Mouse (Mus musculus): Measurements from ENCODE around the gene Ptpn12. TPM values are rescaled to one million over a fixed set of nuclear protein-coding genes. Genes with fewer than 3 reads are reported as not detected.

Ptpn12 gene
- polyA plus RNA-seq, 1 experiment: 17.0 TPM

DNA sequence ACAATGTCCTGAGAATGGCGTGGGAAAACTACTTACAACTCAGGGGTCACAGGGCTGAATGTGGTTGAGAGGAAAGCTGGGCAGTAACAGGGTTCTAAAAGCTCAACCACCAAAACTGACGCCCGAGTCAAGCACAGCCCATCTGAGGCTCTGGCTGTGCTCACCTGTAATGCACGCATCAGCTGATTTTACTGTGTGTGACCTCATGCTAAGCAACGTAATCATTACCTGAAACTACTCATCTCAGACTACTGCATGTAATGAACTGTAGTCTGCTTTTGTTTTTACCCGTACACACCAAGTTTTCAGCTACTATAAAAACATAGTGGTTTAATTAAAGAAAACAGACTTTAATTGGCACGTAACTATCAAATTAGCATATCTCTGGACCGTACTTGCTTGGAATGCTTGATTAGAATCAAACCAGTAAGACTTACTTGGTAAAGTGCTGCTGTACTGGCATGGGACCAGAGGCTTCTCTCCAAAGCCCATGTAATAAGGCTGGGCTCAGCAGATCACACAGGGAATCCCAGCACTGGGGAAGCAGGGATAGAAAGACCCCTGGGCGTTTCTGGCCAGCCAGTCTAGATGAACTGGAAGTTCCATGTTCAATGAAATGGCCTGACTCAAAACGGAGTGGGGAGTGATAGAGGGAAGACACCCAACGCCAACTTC lies 22.2 kb downstream of the Ptpn12 start:
- 48% methylated on average over 11 of the region's 11 CpGs for WGBS
- DNase-seq (ENCODE audit: low read depth, low spot score): no peak

DNA sequence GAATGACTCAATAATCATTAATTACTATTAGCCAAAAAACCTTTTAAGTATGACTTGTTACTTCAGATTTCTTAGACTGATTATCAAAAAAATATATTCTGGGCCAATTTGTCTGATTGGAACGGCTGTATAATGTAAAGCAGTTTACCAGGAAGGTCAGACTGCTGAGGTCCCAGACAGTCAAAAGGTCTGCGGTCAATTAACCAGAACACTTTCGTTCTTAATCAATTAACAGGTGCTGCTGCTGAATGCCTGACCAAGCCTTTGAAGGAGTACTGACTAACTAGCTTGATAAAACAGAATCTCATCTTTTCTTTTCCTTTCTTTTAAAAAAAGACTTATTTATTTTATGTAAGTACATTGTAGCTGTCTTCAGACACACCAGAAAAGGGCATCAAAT lies 23.1 kb downstream of the Ptpn12 start:
- no peak for DNase-seq (ENCODE audit: low read depth, low spot score)
- WGBS: 86% methylated on average over 3 of the region's 3 CpGs

- no peak for DNase-seq (ENCODE audit: low read depth, low spot score)
These were observed 25.5 kb downstream of the Ptpn12 start for GRCm38 (mm10) chr5:21030226-21030625.

DNA sequence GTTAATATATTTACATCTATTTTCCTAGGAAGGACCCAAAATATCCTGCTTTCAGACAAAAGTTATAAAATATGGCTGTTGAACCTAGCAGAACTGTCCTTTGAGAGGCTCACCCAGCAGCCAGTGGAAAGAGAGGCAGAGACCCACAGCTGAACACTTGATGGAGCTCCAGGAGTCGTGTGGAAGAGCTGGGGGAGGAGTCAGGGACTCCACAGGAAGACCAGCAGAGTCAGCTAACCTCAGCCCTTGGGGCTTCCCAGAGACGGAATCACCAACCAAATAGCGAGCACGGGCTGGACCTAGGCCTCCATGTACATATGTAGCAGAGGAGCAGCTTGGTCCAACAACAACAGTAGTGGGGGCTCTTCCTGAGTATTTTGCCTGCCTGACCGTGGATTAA lies 38.6 kb downstream of the Ptpn12 start:
- WGBS: 56% methylated on average over 5 of the region's 5 CpGs
- DNase-seq (ENCODE audit: low read depth, low spot score): no peak

- DNase-seq (ENCODE audit: low read depth, low spot score): no peak
These were observed 44.8 kb downstream of the Ptpn12 start for GRCm38 (mm10) chr5:21010908-21011307.

DNA sequence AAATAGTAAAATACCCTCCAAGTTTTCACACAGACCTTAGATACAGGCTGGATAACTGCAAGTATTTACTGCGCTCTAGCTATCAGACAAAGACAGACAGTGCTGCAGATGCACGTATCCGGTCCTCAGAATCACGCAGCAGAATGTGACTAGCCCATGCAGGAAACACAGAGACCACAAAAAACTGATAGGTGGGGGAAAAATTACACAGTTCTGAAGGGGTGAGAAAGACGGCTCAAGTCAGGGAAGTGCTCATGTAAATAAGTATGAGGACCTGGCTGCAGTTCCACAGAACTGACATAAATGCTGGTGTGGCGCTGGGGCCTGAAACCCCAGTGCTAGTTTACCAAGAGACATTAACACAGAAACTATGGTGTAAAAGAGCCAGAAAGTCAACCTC lies 53.0 kb downstream of the Ptpn12 start:
- DNase-seq (ENCODE audit: low read depth, low spot score): no peak
- WGBS: 88% methylated on average over 6 of the region's 6 CpGs

DNA sequence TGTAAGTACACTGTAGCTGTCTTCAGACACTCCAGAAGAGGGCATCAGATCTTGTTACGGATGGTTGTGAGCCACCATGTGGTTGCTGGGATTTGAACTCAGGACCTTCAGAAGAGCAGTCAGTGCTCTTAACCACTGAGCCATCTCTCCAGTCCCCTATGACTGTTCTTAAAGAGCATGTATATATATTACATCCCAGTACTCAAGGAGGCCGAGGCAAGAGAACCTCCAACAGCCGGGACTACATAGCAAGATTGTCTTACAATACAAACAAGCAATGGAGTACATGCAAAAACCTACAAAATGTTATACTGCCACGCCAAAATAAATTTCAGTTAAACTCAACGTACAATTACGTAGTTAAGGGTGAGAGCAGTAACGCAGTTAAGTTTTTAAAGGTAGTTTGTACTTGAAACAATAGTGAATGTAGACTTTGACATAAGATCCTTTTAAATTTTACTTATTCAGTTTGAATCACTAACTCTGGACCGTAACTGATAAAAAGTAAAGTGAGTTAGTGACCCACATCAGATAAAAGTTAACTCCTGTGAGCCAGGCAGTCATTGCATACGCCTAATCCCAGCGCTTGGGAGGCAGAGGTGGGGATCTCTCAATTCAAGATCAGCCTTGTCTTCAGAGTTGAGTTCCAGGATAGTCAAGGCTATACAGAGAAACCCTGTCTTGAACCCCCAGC lies 53.9 kb downstream of the Ptpn12 start:
- 69% methylated on average over 10 of the region's 10 CpGs for WGBS

GRCm38 (mm10) chr5:20998427-20998826 lies 57.3 kb downstream of the Ptpn12 start:
- 92% methylated on average over 6 of the region's 6 CpGs for WGBS
- no peak for DNase-seq (ENCODE audit: low read depth, low spot score)

More for the DNA sequence above, 53.9 kb downstream of the Ptpn12 start:
- DNase-seq (ENCODE audit: low read depth, low spot score): no peak

DNA sequence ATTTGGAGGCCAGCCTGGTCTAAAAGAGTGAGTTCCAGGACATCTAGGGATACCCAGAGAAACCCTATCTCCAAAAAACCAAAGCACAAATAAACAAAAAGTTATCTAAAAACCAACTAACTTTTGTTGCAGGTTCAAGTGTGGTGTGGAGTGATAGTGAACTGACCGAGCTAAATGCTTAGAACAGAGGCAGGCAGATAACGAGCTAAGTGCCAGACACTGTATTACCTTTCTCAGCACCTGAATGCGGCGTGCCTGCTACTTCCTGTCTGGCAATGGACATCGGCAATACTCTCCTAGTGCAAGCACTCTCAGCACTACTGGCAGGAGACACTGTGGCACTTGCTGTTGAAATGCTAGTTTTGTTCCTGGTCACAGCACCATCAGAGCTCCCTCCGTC lies 58.2 kb downstream of the Ptpn12 start:
- DNase-seq (ENCODE audit: low read depth, low spot score): no peak
- 93% methylated on average over 6 of the region's 6 CpGs for WGBS

- WGBS: 51% methylated on average over 8 of the region's 8 CpGs
- DNase-seq (ENCODE audit: low read depth, low spot score): peak; percentile 69
These were observed 65.5 kb downstream of the Ptpn12 start for GRCm38 (mm10) chr5:20990062-20990809.

DNA sequence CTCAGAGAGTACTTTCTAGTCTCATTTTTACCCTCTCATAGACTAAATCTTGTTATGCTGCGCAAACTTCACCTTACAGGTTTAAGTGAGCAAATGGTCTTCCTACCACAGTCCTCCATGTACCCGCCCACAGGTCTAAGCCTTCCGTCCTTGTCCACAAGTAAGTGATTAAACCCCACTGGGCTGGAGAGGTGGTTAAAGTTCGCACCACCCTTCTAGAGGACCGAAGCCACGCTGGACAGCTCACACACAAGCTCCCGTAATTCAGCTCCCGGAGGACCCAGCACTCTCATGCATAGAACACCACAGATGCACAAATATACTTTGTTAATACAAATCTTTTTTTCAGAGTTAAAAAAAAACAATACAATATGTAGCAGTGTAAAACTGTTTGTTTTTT lies 69.4 kb downstream of the Ptpn12 start:
- 94% methylated on average over 8 of the region's 8 CpGs for WGBS
- DNase-seq (ENCODE audit: low read depth, low spot score): no peak

DNA sequence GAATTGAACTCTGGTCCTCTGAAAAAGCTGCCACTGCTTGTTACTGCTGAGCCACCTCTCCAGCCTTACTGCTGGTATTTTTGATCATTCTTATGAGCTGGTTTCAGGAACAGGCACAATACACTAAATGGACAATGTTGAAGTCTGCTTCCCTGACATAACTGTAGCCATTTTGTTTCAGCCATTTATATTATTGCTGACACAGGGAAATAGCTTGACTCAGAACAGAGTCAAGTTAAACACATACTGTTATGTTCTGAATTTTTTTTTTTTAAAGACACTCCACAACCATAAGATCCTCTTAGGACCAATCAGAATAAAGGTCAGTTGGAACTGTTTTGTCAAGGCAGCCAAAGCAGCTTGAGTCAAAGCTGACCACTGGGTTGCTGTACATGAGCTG lies 72.2 kb downstream of the Ptpn12 start:
- no peak for DNase-seq (ENCODE audit: low read depth, low spot score)

- DNase-seq (ENCODE audit: low read depth, low spot score): no peak
- 89% methylated on average over 4 of the region's 4 CpGs for WGBS
These were observed 81.0 kb downstream of the Ptpn12 start for GRCm38 (mm10) chr5:20974690-20975089.

- WGBS: 30% methylated on average over 7 of the region's 7 CpGs
These were observed 81.7 kb downstream of the Ptpn12 start for GRCm38 (mm10) chr5:20973999-20974398.

DNA sequence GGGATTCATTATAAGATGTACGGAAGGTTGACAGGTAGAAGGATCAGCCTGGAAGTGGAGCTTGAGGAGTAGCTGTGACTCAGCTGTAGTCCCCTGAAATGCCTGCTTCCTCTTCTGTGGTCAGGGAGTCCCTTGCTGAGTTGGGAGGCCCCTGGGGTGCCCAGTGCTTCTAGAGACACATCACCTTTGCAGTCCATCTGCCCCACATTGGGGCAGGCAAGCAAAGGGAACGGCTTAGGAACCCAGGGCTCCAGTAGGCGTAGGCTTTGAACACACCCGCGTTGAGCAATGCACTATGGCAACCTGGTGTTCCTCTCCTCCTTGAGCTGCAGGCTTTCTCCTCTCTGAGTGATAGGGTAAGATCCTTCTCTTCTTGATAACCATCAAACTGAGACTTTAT lies 82.6 kb downstream of the Ptpn12 start:
- 59% methylated on average over 5 of the region's 5 CpGs for WGBS
- DNase-seq (ENCODE audit: low read depth, low spot score): no peak

More at GRCm38 (mm10) chr5:20973999-20974398, 81.7 kb downstream of the Ptpn12 start:
- no peak for DNase-seq (ENCODE audit: low read depth, low spot score)

- 57% methylated on average over 9 of the region's 9 CpGs for WGBS
- DNase-seq (ENCODE audit: low read depth, low spot score): no peak
These were observed 86.7 kb downstream of the Ptpn12 start for GRCm38 (mm10) chr5:20968963-20969362.

GRCm38 (mm10) chr5:20968493-20968892 lies 87.2 kb downstream of the Ptpn12 start:
- 70% methylated on average over 9 of the region's 9 CpGs for WGBS
- DNase-seq (ENCODE audit: low read depth, low spot score): no peak

DNA sequence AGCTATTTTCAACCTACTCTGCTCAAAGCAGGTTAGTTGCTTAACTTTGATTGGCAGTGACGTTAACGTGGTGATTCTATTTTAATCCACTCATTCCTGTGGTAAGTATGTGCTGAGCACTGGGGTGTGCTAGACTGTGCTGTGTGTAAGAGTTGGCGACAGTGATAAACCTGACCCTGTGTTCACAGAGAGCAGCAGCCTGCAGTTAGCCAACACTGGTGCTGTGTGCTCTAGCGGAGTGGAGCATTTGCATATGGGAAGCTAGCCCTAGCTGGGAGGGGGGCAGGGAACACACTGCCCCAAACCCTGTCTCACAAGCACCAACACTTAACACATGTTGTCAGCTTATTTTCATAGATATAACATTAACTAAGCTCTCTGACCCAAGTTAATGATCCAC lies 87.8 kb downstream of the Ptpn12 start:
- 40% methylated on average over 4 of the region's 4 CpGs for WGBS
- DNase-seq (ENCODE audit: low read depth, low spot score): no peak

DNA sequence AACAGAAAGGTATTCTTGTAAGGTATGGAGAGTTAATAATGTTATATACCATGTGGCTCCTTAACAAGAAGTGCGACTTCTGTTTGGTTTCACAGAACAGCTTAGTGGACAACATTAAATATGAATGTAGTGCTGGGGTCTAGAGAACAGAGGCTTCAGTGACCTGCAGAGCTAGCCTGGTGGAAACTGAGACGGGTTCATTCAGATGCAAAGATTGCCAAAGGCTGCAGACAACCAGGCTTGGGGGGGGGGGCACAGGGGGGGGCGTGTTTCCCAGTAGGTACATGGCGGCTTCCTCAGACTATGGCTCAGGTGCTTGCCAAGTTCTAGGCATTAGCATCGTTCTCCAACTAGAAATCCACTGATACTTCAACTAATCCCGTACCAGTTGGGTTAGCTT lies 91.3 kb downstream of the Ptpn12 start:
- WGBS: 89% methylated on average over 6 of the region's 6 CpGs

DNA sequence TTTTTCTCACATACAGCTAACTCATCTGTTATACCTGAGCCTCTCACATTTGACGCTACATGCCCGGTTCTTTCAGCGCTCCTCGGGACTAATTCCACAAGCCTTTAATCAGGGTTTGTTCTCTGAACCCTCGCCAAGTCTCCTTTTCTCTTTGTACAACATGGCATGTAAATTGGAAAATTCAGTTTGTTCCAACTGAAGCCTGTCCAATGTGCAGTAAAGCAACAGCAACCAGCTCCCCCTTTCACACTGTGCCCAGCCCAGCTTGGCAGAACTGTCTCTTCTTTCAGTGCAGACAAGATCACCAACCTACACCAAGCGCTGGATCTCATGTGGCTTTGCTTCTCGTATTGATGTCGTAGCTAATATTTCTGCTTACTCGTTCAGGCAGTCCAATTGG lies 92.4 kb downstream of the Ptpn12 start:
- 88% methylated on average over 9 of the region's 9 CpGs for WGBS
- DNase-seq (ENCODE audit: low read depth, low spot score): no peak

More for the DNA sequence above, 91.3 kb downstream of the Ptpn12 start:
- DNase-seq (ENCODE audit: low read depth, low spot score): no peak

DNA sequence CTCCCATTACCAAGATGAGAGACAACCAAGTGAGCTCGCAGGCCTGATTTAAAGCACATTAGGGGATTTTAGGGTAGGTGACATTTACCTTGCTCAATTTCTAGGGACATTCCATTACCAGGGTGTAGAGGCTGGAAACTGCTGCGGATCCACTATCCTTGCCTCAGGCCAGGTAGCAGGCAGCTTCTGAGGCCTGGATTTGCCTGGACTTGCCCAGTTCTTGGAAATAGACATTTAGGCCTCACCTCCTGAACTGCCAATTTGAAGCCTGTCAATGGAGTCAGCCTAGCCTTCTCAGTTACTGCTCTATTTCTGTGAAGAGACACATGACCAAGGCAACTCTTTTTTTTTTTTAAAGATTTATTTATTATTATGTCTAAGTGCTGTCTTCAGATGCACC lies 94.8 kb downstream of the Ptpn12 start:
- DNase-seq (ENCODE audit: low read depth, low spot score): no peak
- 99% methylated on average over 2 of the region's 2 CpGs for WGBS

All from large intestine, adult 2 months (tissue).